Mouse (Mus musculus): ENCODE results near the gene Cwc25.

GRCm38 (mm10) chr11:97807626-97808025 lies 41.3 kb upstream of the Cwc25 start:
- TF ChIP-seq POLR2A (IDR thresholded peaks at IDR 0.05; ENCODE audit: low read depth, low read length) (no peak), CTCF (IDR thresholded peaks at IDR 0.05; ENCODE audit: extremely low read depth, insufficient read depth, insufficient read length, insufficient replicate concordance) (no peak)
